Mouse (Mus musculus) liver, adult 2 months (tissue): Measurements from ENCODE around the gene Snd1. TPM values are rescaled to one million over a fixed set of nuclear protein-coding genes. Genes with fewer than 3 reads are reported as not detected.

Source experiments
- DNase-seq: peaks from one replicate; pipeline ENCODE4 v3.0.0-alpha.2; 2011; ENCODE audit warnings: low read depth, low spot score; ENCODE audit errors: extremely low read depth
- H3K27ac ChIP-seq: fragments of 200-500 bp; replicated peaks from 2 replicates; pipeline ENCODE4 v1.5.1; 2012; ENCODE audit warnings: low read depth, mild to moderate bottlenecking, control low read depth, inconsistent platforms, low read length; ENCODE audit not compliant: insufficient read depth
- H3K27me3 ChIP-seq: fragments of 200-500 bp; 2 replicates; pipeline ENCODE4 v1.6.1; 2012; ENCODE audit warnings: mild to moderate bottlenecking, moderate library complexity, low read length, inconsistent platforms; ENCODE audit not compliant: control insufficient read depth, insufficient read depth
- H3K36me3 ChIP-seq: fragments of 200-500 bp; 2 replicates; pipeline ENCODE4 v1.6.1; 2012; ENCODE audit warnings: low read length, inconsistent platforms; ENCODE audit not compliant: control insufficient read depth, insufficient read depth
- H3K4me1 ChIP-seq: fragments of 200-500 bp; 2 replicates; pipeline ENCODE4 v1.6.1; 2011; ENCODE audit warnings: low read length; ENCODE audit not compliant: control insufficient read depth, insufficient read depth
- H3K4me3 ChIP-seq: fragments of 200-500 bp; 2 replicates; pipeline ENCODE4 v1.5.1; 2011; ENCODE audit warnings: low read depth, mild to moderate bottlenecking, control low read depth, low read length, moderate library complexity; ENCODE audit not compliant: insufficient read depth
- H3K79me2 ChIP-seq: fragments of 200-500 bp; 2 replicates; pipeline ENCODE4 v1.6.1; 2012; ENCODE audit warnings: inconsistent platforms, mild to moderate bottlenecking, low read length, moderate library complexity; ENCODE audit not compliant: control insufficient read depth, insufficient read depth
- H3K9ac ChIP-seq: fragments of 200-500 bp; 2 replicates; pipeline ENCODE4 v1.6.1; 2012; ENCODE audit warnings: low read depth, mild to moderate bottlenecking, control low read depth, inconsistent platforms, low read length
- CTCF ChIP-seq: fragments of 200-500 bp; IDR thresholded peaks from 2 replicates; pipeline ENCODE4 v1.5.1; 2011; ENCODE audit warnings: low read depth, low read length, control low read depth
- POLR2A ChIP-seq: fragments of 200-500 bp; IDR thresholded peaks from 2 replicates; pipeline ENCODE4 v1.6.1; 2011; ENCODE audit warnings: low read length, control low read depth; ENCODE audit not compliant: insufficient read depth; ENCODE audit errors: extremely low read depth
- WGBS: fragments of 180-500 bp; shearing (Covaris S2); methylation state at CpG from one replicate; pipeline ENCODE4 v1.1.7; 2018; 5-methylcytosine and 5-hydroxymethylcytosine counted together
- polyA plus RNA-seq: library from polyadenylated mRNA; depleted of rRNA; stranded (reverse); fragments of >200 nt; gene quantifications from 2 replicates; pipeline ENCODE4 v1.2.3, GENCODE M21; 2012
- total RNA-seq: library from RNA; depleted of rRNA; stranded (reverse); fragments of >200 nt; gene quantifications from 2 replicates; pipeline ENCODE4 v1.2.3, GENCODE M21; 2014

Gene Snd1
- total and polyA plus RNA-seq, 2 experiments: 64.2 to 88.6 TPM

DNA sequence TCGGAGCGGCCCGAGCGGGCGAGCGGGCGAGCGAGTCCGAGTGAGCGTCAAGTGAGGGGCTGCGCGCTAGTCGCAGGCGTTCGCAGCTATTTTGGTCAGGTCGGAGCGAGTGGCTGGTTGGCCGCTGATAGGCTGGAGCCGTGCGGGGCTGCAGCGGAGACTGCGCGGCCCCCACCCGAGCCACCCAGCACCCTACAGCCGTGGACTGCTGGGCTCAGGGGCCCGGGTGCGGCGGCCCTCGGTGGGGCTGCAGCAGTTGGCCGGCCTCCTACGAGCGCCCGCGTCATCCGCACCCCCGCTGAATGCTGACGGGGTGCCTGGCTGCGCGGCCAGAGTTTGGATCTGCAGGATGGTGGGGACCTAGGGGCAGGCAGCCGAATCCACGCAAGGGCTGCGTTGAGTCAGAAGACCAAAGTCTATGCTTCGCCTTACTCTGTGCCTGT, 358.5 kb downstream of the Snd1 start:
- TF ChIP-seq POLR2A: no peak
- no peak for TF ChIP-seq CTCF
- Histone ChIP-seq H3K27ac (no peak overlapping the region), H3K4me1 (no peaks in the 10 kb centered on the region), H3K9ac (no peak overlapping the region), H3K36me3 (no peaks in the 10 kb centered on the region), H3K79me2 (peaks cover 6% of the 10 kb centered on the region), H3K27me3 (no peaks in the 10 kb centered on the region), H3K4me3 (peak overlapping the region; percentile 13; the same call in 1 of the 2 replicates)
- DNase-seq: no peak
- 65% methylated on average over 40 of the region's 43 CpGs for WGBS

DNA sequence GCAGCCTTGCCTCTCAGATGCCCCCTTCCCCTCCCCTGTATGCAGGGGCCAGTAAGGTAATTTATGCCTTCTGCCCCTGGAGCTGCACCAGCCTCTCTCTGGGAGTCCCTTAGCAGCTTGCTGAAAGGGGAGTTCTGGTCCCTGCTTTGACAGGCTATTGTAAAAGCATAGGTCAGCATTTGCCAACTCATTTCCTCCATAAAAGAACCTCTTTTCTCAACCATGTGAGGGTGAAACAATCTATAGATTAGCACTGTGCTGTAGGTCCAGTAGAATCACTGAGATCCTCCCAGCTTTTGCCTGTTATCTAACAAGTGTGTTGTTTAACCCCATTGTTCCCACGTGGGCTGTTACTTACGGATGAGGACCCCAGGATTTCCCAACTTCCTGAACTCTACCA, 359.1 kb downstream of the Snd1 start:
- H3K9ac ChIP-seq: no peak overlapping the region
- 93% methylated on average over 2 of the region's 2 CpGs for WGBS
- no peak overlapping the region for H3K27ac ChIP-seq
- TF ChIP-seq POLR2A: no peak
- no peak for TF ChIP-seq CTCF
- DNase-seq: no peak
- H3K27me3 ChIP-seq: no peaks in the 10 kb centered on the region
- H3K79me2 ChIP-seq: peaks cover 6% of the 10 kb centered on the region
- no peaks in the 10 kb centered on the region for H3K36me3 ChIP-seq
- no peaks in the 10 kb centered on the region; the same call in 1 of the 2 replicates for H3K4me1 ChIP-seq
- no peak overlapping the region for H3K4me3 ChIP-seq

DNA sequence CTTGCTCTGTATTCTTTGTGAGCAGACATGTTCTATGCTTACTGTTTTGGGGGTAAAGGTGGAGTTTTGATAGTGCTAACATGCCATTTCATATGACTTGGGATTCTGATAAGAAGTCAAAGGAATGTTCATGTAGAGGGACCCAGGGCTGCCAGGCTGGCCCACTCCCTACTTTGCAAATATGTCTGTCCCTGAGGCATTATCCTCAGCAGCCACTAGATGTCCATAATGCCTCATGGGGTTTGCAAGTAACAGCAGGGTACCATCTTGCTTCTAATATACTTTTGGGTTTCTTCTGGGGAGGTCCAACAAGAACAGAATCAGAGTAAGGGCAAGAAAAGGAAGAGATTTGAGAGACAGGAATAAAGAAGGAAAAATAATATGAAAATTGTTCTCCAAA, 361.7 kb downstream of the Snd1 start:
- Histone ChIP-seq H3K9ac (no peak overlapping the region), H3K4me1 (no peaks in the 10 kb centered on the region; the same call in 1 of the 2 replicates), H3K27me3 (no peaks in the 10 kb centered on the region), H3K36me3 (no peaks in the 10 kb centered on the region), H3K27ac (no peak overlapping the region), H3K4me3 (no peak overlapping the region), H3K79me2 (peaks cover 6% of the 10 kb centered on the region)
- TF ChIP-seq CTCF: no peak; the same call in 1 of the 2 replicates
- no peak for TF ChIP-seq POLR2A
- no peak for DNase-seq

DNA sequence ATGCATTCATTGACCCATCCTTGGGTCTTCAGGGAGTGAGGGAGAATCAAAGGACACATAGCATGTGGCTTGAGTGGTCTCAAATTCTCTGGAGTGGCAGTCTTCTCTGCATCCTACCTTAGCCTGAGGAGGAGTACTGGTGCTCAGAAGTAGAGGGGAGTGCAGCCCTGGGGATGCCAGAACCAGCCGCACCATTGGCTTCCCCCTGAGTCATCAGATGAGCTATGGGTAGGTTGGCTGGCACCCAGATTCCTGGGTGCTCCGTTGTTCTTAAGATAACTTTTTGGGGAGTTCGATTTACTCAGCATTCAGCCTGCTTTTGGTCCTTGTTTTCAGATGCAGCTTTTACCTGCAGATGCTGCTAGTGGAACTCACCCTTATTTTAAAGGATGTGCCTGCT, 366.6 kb downstream of the Snd1 start:
- no peak overlapping the region for H3K27ac ChIP-seq
- H3K4me3 ChIP-seq: no peak overlapping the region
- no peak for TF ChIP-seq POLR2A
- no peak for TF ChIP-seq CTCF
- DNase-seq: no peak
- no peaks in the 10 kb centered on the region; the same call in 1 of the 2 replicates for H3K4me1 ChIP-seq
- H3K79me2 ChIP-seq: no peaks in the 10 kb centered on the region; the same call in 1 of the 2 replicates
- no peaks in the 10 kb centered on the region for H3K36me3 ChIP-seq
- H3K27me3 ChIP-seq: no peaks in the 10 kb centered on the region
- WGBS: 89% methylated on average over 3 of the region's 3 CpGs
- H3K9ac ChIP-seq: no peak overlapping the region

DNA sequence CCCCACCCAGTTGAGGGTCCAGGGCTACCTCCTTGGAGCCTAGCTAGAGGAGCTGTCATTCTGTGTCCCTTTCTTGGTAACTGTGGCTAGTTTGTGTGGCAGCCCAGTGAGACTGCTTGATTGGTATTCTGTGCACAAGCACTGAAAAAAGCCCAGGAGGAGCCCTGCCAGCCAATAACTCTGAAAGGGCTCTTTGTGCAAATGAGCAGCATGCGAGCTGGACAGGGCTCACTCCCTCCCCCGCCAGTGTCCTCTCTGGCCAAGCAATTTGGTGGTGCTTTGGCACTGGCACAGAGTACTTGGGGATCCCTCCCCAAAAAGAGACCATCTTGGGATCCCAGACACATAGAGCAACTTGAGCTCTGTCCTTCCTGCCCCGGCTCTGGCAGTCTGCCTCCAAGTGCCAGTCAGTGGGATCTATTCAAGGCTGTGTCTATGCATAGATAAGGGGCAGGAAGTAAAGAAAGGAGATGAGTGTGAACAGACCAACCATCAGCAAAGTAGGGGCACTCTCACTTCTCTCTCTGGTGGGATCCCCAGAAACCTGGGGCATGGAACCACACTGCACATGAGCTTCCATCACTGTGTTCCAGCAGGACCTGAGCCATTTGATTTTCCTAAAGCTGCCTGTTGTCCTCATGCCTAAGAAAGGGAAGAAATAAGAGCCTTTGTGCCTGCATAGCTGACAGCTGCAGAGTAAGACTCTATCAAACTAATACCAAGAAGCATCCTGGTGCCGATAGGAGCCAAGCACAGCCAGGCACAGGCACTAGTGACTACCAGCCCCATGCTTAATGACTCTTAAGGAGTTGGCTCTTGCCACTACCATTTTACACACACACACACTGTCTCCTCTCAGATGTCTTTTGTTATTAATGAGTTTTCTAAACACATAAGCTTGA, 367.7 kb downstream of the Snd1 start:
- Histone ChIP-seq H3K36me3 (no peaks in the 10 kb centered on the region), H3K4me1 (peaks cover 1% of the 10 kb centered on the region; the same call in 1 of the 2 replicates), H3K27me3 (no peaks in the 10 kb centered on the region), H3K79me2 (no peaks in the 10 kb centered on the region; the same call in 1 of the 2 replicates), H3K27ac (no peak overlapping the region), H3K4me3 (no peak overlapping the region), H3K9ac (no peak overlapping the region)
- DNase-seq: no peak
- TF ChIP-seq POLR2A (no peak), CTCF (no peak)
- 90% methylated on average over 4 of the region's 4 CpGs for WGBS

DNA sequence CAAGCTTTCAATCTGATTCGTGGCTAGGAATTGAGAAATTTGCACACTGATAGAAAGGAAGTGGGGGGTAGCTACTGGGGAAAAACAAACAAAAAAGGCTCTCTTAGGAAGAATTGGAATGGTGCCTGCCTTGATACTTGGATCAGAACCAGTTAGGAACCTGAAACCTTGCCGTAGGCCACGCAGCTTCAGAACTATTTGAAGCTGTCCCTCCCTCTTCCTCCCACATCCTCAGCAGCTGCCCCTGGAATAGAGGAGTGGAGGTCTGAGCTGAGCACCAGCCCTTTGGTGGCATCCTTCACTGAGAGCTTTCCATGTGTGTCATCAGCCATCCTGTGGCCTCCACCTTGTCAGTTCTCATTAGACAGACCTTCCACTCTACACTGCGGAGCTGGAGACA, 370.7 kb downstream of the Snd1 start:
- Histone ChIP-seq H3K27me3 (no peaks in the 10 kb centered on the region), H3K9ac (no peak overlapping the region), H3K4me3 (no peak overlapping the region), H3K36me3 (no peaks in the 10 kb centered on the region), H3K27ac (no peak overlapping the region), H3K4me1 (peaks cover 5% of the 10 kb centered on the region; the same call in 1 of the 2 replicates), H3K79me2 (no peaks in the 10 kb centered on the region; the same call in 1 of the 2 replicates)
- TF ChIP-seq CTCF: no peak
- no peak for TF ChIP-seq POLR2A
- peak; percentile 56 for DNase-seq
- 31% methylated on average over 4 of the region's 4 CpGs for WGBS
